Comparison of ENCODE assay signal across 21 mouse cellular contexts in the genomic region with DNA sequence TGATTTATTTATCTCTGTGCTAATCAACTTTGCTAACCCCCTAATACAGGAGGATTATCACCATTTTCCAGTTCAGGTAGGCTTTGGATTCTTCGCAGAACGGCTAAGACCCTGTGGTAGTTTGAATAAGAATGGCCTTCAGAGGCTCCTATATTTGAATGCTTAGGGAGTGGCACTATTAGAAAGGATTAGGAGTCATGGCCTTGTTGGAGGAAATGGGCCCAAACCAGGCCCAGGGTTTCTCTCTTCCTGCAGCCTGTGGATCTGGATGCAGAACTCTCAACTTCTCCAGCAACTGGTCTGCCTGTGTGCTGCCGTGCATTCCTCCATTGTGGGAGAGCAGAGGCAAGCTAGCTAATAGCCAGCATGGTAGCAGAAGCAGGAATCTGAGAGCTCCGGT. TPM values are rescaled to one million over a fixed set of nuclear protein-coding genes. Genes with fewer than 3 reads are reported as not detected.
"Had no signal": no experiment of that assay in that cellular context is flagged by ENCODE, and none has a peak within 500 bp of the region (broad histone marks: within the 10 kb centered on the region; RNA-seq: fewer than 3 reads in every experiment).

No protein-coding gene starts in this region.

- H3K27ac ChIP-seq: limb, embryonic 12.5 days; limb, embryonic 15.5 days; liver, embryonic 14.5 days; macrophage; midbrain, embryonic 10.5 days; midbrain, embryonic 13.5 days; neural tube, embryonic 13.5 days; stomach, embryonic 15.5 days had no signal

- H3K9ac ChIP-seq: limb, embryonic 12.5 days; limb, embryonic 15.5 days; liver, embryonic 14.5 days; liver, postnatal 0 days; lung, embryonic 14.5 days; midbrain, embryonic 13.5 days; neural tube, embryonic 13.5 days; stomach, embryonic 15.5 days had no signal

- H3K4me2 ChIP-seq: limb, embryonic 12.5 days; limb, embryonic 15.5 days; liver, embryonic 11.5 days; lung, embryonic 14.5 days; midbrain, embryonic 13.5 days; neural tube, embryonic 13.5 days; stomach, embryonic 15.5 days had no signal

- H3K36me3 ChIP-seq: limb, embryonic 12.5 days; limb, embryonic 15.5 days; midbrain, embryonic 13.5 days; neural tube, embryonic 13.5 days had no signal

- DNase-seq: kidney, adult 9 months; kidney, postnatal 14 days; kidney, postnatal 4 days; left cerebral cortex, postnatal 4 days; liver, postnatal 0 days; lung, embryonic 14.5 days; right cerebral cortex, postnatal 4 days; thymus, postnatal 36 days had no signal

- H3K4me3 ChIP-seq: limb, embryonic 12.5 days; limb, embryonic 15.5 days; midbrain, embryonic 10.5 days; midbrain, embryonic 13.5 days; myocyte; neural tube, embryonic 13.5 days; stomach, embryonic 15.5 days had no signal

- H3K27me3 ChIP-seq: limb, embryonic 12.5 days; limb, embryonic 15.5 days; midbrain, embryonic 13.5 days; neural tube, embryonic 13.5 days; stomach, embryonic 15.5 days had no signal

- H3K4me1 ChIP-seq: neural tube, embryonic 13.5 days had no signal

- ATAC-seq: liver, postnatal 0 days; lung, postnatal 0 days; midbrain, embryonic 13.5 days; midbrain, embryonic 16.5 days had no signal

- H3K9me3 ChIP-seq: limb, embryonic 15.5 days; midbrain, embryonic 10.5 days; midbrain, embryonic 13.5 days; neural tube, embryonic 13.5 days; stomach, embryonic 15.5 days had no signal

RNA-seq across cellular contexts. Expression of a gene that starts 27.2 kb away (rescaled TPM):
- total RNA-seq: monocyte, adult 5-6 weeks had no signal
